Mouse (Mus musculus): ENCODE measurements around the gene Asap2. TPM values are rescaled to one million over a fixed set of nuclear protein-coding genes. Genes with fewer than 3 reads are reported as not detected.
A peak's percentile ranks its signal among the peaks of the same experiment; 100 is the strongest.

The Asap2 gene
- polyA plus RNA-seq, 2 experiments from 2014 or later = 1.1 to 1.6 TPM

GRCm38 (mm10) chr12:21265946-21266783 is 275.9 kb downstream of the Asap2 start:
- ATAC-seq = peak; percentile 60

GRCm38 (mm10) chr12:21266784-21267098 is 276.5 kb downstream of the Asap2 start:
- ATAC-seq = no peak

GRCm38 (mm10) chr12:21268083-21268616 is 277.9 kb downstream of the Asap2 start:
- no peak for ATAC-seq

GRCm38 (mm10) chr12:21274446-21274845 is 284.2 kb downstream of the Asap2 start:
- no peak for ATAC-seq

- ATAC-seq = no peak
Measured at GRCm38 (mm10) chr12:21277352-21277864, 287.1 kb downstream of the Asap2 start.

GRCm38 (mm10) chr12:21284761-21285441 is 294.6 kb downstream of the Asap2 start, which contains the start of gene Cpsf3:
Gene Cpsf3 (plus strand): TSS chr12:21285391.
- no peak for ATAC-seq

GRCm38 (mm10) chr12:21285508-21286242 is 295.4 kb downstream of the Asap2 start:
- ATAC-seq = peak; percentile 47

GRCm38 (mm10) chr12:21286243-21286622 is 296.0 kb downstream of the Asap2 start, which contains the start of gene Itgb1bp1:
Gene Itgb1bp1 (minus strand): TSS chr12:21286284.
- peak; percentile 84 for ATAC-seq

- ATAC-seq = peak; percentile 58
Measured at GRCm38 (mm10) chr12:21286712-21287650, 296.7 kb downstream of the Asap2 start.

- ATAC-seq = no peak
Measured at GRCm38 (mm10) chr12:21288716-21289395, 298.6 kb downstream of the Asap2 start.

GRCm38 (mm10) chr12:21289651-21290050 is 299.4 kb downstream of the Asap2 start:
- ATAC-seq = no peak

- no peak for ATAC-seq
Measured at GRCm38 (mm10) chr12:21298856-21299255, 308.6 kb downstream of the Asap2 start.

- ATAC-seq = no peak
Measured at GRCm38 (mm10) chr12:21301324-21301723, 311.1 kb downstream of the Asap2 start.

GRCm38 (mm10) chr12:21301932-21302331 is 311.7 kb downstream of the Asap2 start:
- no peak for ATAC-seq

GRCm38 (mm10) chr12:21302361-21302783 is 312.1 kb downstream of the Asap2 start:
- ATAC-seq = no peak

GRCm38 (mm10) chr12:21305741-21306140 is 315.5 kb downstream of the Asap2 start:
- ATAC-seq = no peak

GRCm38 (mm10) chr12:21306721-21307120 is 316.5 kb downstream of the Asap2 start:
- ATAC-seq = no peak

GRCm38 (mm10) chr12:21312201-21312600 is 321.9 kb downstream of the Asap2 start:
- no peak for ATAC-seq

- peak; percentile 95 for ATAC-seq
Measured at GRCm38 (mm10) chr12:21315923-21316868, 325.9 kb downstream of the Asap2 start, which contains the start of gene Iah1. Gene Iah1 (plus strand): TSS chr12:21316389.

GRCm38 (mm10) chr12:21316869-21317265 is 326.6 kb downstream of the Asap2 start:
- no peak for ATAC-seq
